Mouse (Mus musculus) spleen, postnatal 36 days (tissue): ENCODE data around the gene Arap1.

Experiments used
- DNase-seq, 2 experiments: peaks; one replicate each; pipeline ENCODE4 v3.0.0; 2022; ENCODE audit warnings: low spot score in 2 of 2, mixed read lengths in 1 of 2

The Arap1 gene

DNA sequence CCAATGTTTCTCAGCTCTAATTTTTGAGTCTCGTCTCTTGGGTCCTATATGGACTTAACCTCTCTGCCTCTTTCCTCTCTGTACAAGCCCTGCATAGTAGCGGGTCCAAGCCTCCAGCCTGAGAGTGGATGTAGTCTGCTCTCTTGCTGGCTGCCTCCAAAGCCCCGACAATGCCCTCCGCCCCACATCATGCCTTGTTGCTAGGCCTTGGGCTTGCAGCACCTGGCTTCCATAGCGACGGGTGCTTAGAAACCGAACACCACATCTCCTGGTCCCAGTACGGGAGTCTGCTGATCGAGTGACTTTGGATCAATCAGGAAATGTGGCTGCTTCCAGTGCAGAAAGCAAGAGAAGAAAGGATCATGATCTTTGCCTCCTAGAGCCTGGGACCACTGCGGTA is 95.2 kb downstream of the Arap1 start:
- DNase-seq: no peak

DNA sequence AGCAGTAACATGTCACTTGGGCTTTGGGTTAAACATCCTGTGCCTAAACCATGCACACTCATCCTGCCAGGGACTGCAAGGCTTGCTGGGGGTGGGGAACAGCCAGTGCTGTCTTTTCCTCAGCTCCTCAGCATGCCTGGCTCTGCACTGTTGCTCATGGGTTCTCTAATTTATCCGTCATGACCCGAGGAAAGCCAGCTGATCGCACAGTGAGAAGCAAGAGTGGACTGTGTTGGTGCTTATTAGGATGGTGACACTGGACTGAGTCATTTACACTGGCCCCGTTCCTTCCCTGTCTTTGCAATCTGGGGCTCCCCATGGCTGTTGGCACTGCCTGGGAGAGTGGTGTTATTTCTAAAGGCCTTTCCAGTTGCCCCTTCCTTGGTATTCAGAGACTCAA is 96.3 kb downstream of the Arap1 start:
- DNase-seq: no peak

DNA sequence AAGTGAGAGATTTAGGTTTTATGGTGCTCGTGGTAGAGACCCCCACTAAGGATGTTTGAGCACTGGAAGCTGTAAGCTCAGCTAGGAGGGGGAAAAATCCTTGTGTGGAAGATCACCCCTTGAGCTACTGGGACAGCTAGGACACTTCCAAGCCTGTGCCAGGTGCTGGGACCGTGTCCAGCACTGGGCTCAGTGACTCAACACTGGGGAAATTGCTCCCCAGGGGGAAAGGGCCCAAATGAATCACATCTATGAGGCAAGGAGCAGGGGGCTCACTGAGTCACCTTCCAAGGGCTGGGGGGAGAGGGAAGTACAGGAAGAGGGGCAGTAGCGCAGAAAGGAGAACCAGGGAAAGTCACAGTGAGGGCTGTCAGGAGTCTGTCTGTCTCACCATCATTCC is 102.0 kb downstream of the Arap1 start:
- no peak for DNase-seq

DNA sequence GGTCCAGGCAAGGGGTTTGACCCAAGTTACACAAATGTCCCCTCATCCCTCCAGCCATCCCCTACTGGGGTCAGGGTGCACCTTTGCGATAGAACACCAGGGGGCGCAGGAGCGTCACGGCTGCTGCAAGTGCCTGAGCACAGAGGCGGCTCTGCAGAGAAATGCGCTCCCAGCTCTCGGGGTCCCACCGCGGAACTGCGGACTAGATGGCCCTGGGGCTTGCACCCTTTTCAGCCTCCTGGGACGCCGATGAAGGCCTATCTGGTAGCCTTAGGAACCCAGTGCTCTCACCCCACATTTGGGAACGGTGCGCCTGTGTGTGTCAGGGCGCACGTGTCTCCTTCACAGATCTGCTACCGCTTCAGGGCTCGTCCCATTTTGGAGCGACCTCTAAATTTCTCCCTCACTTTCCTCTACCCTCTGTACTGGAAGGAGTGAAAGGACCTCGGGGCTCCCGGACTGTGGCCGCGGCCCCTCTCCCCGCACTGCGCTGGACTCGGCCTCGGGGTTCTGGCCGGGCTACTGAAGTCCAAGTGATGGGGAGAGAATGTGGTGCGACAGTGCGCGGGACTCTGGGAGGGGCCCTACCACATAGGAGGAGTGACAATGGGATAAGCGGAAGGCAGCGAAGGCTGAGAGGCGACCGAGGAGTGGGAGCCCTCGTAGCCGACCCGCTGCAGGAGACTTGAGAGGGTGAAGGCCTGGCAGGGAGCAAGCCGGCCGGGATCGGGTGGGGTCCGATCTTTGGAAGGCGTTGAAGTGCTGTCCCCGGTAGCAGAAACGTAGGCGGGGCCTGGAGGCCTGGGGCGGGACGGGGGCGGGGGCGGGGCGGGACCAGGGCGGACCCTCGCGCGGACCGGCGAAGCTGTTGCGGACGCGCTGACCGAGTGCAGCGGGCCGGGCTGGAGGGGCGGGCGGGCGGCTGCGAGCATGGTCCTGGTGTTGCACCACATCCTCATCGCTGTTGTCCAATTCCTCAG is 102.8 kb downstream of the Arap1 start:
- peak; percentile 78 for DNase-seq

DNA sequence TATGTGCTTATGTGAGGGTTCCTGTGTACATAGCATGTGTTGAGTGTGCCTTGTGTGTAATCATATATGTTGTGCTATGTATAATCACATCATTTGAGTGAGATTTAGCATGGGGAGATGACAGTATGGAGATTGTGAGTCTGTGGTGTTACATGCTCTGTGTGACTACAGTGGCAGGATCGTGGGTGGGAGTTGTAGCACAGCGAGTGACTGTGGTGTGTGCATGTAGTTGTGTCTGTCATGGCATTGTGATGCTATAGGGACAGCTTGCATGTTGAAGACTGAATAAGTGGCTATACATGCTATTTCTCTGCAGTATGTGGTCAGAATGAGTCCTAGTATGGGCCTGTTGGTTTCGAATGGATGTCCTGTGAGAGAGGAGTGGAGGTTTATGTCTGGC is 104.8 kb downstream of the Arap1 start:
- no peak for DNase-seq

DNA sequence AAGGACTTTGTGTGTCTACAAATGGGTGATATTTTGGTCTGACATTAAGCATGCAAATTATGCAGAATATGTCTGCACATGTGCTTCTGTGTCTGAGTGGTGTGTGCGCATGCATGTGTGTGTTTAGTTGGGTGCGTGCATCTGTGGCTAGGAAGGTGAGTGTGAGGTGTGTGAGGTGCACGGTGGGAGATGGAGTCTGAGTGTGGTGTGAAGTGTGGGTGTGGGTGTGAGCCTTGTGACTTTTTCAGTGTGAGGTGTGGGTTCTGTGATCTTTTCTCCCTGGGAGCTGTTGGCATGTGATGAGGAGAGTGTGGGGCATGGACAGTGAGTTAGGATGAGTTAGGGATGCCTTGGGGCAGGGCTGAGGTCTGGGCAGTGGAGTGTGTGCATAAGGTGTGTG is 105.4 kb downstream of the Arap1 start:
- DNase-seq: no peak

DNA sequence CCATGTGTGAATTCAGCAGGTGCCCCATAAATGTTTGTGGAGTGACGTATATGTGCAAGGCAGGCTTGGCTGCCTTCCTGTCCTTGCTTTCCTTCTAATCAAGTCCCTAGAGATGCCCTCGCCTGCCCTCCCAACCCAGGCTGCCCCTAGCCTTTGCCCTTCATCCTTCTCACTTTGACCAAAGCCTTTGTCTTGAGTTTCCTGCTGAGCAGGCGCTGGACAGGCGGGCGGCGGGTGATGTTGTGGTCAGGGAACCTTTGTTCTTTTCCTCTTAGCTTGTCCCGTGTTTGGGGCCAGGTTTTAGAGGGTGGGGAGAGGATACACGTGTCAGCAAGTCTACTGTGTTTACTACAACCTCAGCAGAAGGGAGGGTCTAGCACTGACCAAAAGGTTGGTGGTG is 105.9 kb downstream of the Arap1 start:
- DNase-seq: no peak

DNA sequence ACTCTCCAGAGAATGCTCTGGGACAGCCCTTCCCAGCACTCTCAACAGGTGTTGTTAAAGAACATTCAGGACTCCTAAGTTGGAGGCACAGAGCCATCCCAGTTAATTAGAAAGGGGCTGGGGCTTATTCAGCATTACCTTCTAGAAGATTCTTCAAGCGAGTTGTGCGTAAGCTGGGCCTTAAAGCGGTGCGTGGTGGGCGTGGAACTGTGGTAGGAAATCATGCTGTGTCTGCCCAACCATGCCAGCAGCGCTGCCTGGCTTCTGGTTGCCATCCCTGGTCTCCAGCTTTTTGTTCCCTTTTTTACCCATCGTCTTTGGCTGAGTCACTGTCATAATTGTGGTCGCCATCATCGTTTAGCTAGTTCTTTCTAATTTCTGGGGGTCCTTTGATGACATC is 106.6 kb downstream of the Arap1 start:
- peak; percentile 50 to 57 for DNase-seq

DNA sequence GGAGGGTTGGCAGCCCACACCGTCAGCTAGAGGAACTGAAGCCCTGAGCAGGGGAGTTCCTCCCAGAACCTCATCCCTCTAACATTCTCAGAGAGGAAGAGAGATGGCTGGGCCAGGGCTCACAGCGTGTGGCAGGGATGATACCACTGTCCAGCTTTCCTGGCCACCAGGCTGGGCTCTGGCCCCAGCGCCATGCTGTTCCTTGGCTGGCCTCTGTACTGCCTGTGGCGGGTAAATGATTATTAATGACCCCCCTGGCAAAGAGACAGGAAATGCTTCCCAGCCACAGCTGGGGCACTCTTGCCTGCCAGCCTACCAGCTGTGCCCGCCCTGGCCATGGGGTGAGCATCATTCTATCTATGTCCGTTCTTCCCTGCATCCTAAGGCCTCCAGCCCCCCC is 107.3 kb downstream of the Arap1 start:
- no peak for DNase-seq

DNA sequence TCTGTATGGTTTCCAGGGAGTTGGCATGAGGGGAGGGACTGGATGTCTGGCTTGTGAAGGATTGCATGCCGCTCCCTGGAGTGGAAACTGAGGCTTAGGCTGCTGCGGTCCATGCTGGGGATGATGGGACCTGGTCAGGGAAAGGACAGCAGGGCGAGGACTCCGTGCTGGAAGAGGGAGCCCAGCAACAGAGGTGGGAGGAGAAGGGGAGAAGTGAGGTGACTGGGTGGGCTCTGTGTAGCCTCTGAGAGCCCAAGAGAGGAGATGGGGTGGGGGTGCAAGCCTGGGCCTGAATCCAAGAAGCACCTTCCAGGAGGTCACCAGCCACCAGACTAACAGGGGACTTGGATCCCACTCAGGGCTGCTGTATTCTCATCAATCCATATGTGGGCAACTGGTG is 108.5 kb downstream of the Arap1 start:
- no peak for DNase-seq

DNA sequence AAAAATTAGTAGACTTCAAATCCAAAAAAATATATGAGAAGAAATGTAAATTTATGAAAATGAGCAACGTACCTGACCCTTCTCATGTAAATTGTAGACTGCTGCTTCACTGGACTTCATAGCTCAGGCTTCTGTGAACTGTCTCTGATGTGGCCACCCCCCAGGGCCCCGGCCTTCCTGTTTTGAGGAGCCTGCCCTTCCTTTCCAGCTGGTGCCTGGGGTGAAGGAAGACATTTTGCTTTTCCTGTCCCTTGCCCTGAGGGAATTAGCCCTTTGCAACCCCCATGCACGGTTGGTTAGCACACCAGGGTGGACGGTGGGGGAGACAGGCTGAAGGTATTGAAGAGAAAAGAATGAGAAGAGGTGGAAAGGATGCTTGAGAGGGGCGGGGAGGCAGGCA is 108.9 kb downstream of the Arap1 start:
- peak; percentile 69 to 71 for DNase-seq

DNA sequence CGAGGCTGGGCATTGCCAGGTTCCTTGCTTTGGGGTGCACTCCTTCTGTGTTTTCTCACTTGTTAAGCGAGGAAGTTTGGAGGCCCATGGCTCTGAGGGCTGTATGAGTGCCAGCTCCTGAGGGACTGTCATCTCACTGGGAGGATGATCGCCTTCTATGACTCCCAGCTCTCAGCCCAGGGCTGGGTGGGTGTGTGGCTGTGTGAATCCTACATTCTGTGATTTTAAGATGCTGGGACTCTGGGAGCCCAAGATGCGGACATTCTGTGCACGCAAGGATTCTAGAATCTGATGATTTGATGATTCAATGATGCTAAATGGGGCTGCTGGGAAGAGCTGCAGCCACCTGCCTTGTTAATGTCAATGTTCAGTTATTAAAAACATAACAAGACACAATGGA is 109.4 kb downstream of the Arap1 start:
- DNase-seq: no peak

DNA sequence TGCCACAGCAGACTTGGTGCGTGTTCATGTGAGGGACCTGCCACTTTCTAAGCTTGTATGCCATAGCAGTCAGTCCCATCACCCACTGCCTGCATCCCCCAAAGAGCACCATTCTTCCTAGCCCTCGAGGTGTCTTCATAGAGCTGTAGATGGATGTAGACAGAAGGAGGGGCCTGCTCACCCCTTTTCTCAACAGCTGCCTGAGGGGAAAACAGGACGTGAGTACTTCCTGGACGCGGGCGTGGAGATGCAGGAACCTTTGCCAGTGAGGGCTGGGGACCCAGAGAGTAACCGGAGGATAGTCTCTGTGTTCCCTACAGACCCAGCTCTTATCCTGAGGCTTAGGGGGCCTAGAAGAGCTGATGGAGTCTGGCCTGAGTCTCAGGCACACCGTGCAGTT is 109.9 kb downstream of the Arap1 start:
- DNase-seq: peak in 1 of 2 experiments; percentile 44

DNA sequence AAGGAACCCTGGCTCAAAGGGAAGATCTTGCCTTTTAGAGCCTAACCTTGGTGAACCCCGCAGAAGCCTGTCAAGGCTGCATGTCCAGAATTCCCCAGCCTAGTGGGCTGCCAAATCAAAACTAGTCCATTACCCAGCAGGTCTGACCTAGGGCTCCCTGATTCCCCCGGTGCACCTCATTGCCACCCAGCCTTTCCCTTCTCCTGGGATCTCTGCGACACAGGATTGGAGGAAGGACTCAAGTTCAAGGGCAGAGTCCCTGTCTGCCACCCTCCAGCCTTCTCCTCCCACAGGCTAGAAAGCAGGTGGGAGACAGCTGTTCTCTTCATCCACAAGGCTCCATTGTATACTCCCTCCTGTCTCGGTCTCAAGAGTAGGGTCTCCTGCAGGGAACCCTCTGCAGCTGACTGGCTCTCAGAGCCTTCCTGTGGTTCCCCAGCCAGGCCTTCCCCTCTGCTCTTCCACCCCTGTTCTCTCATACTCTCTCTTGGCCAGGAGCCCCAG is 110.5 kb downstream of the Arap1 start:
- no peak for DNase-seq

DNA sequence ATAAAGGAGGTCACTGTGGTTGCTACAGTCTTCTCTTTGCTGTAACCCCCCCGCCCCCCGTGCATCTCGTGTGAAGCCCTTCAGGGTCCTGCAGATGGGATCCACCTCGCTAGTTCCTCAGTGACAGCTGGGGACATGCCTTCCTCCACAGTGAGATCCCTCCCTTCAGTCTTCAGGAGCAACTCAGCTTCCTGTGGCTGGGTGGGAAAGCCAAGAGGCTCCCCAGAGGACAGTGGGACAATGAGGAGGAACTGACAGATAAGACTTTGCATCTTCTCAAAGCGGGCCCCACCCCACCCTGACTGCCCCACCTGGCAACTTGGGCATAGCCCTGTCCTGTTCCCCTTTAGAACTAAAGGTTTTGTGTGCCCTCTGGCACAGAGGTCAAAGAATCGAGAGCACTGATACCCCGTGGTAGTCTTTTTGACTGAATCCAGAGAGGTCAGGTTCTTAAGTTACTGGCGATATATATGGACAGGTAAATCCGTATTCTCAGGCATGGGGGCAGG is 111.5 kb downstream of the Arap1 start:
- DNase-seq: peak; percentile 50 to 60

DNA sequence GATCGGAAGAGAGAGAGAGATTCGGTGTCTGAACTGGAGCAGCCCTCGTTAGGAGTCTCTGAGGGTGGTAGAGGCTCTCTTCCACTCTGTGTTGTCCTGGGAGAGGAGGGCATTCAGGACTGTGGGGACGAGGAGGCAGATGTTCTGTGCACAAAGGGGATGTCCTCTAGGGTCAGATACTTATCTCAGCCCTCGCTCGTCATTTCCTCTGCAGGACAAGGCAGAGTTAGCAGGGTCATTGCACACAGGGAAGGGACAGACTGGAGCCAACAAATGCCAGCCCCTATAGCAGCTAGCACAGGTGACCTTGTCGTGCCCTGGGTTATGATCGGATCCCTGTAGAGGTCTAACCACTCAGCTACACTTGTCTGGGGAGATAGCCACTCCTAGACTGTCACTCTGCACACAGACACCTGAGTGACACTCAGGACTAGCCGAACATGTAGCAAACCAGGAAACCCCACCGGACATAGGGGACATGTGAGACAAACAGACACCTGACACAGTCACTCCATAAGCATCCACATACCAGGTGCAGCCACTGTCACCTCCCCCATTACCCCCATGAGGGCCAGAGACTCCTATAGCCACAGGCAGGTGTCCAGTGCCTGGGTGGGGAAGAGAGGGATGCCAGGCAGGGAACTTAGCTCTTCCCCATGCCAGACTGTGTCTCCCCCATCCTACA is 112.2 kb downstream of the Arap1 start:
- DNase-seq: no peak

DNA sequence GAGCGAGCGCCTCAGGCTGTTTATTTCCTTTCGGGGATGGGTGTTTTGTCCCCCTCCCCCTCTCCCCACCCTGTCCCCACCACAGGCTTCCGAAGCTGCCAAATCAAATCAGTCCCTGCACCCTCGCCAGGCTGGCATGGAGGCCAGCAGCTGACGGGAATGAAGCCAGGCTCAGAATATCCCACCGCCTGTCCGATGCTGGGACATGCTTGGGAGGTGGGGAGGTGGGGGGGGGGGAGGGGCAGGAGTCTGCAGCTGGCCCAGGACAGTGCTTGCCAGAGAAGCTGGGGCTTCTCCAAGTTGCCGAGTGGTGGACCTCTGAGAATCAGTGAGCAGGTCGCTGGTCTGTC is 112.7 kb downstream of the Arap1 start:
- no peak for DNase-seq

DNA sequence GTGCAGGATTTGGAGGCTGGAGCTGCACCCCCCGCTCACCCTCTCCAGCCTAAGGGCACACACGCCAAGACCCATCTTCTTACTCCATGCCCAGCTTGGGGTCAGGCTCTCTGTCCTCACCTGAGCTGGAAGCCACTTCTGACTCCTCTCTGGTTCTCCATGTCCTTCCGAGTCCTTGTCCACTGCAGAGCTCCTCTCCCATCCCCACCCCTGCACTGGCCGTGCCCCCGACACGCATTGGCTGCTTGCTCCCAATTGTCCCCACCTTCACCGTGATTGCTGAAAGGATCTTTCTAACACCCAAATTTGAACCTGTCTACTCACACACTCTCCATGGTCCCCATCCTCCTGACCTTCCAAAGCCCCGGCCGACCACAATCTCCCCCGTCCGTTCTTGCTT is 113.7 kb downstream of the Arap1 start:
- DNase-seq: no peak
